Mouse (Mus musculus) left cerebral cortex, adult 11 months (tissue): ENCODE measurements around the gene Gm21060.
A peak's percentile ranks its signal among the peaks of the same experiment; 100 is the strongest.
"Not testable (repeated sequence)": the region's sequence is repeated elsewhere in the genome, so short reads cannot be mapped to it uniquely, and the experiment has no call there.

Experiments used
- DNase-seq: peaks from one replicate; pipeline ENCODE4 v3.0.0; 2022; ENCODE audit warnings: low spot score

Gm21060 gene

GRCm38 (mm10) chr19:61296969-61297368, at the start of gene Gm21060:
Gm21060 (minus strand) TSS chr19:61297069.
- no peak for DNase-seq

GRCm38 (mm10) chr19:61320844-61321243, 24.0 kb upstream of the Gm21060 start:
- not testable (repeated sequence) for DNase-seq

- not testable (repeated sequence) for DNase-seq
Observed at GRCm38 (mm10) chr19:61313185-61313584, 16.3 kb upstream of the Gm21060 start.

GRCm38 (mm10) chr19:61312400-61312799, 15.5 kb upstream of the Gm21060 start:
- not testable (repeated sequence) for DNase-seq

- DNase-seq = not testable (repeated sequence)
Observed at GRCm38 (mm10) chr19:61308083-61308482, 11.2 kb upstream of the Gm21060 start.

GRCm38 (mm10) chr19:61285033-61285432, 11.8 kb downstream of the Gm21060 start:
- not testable (repeated sequence) for DNase-seq

- DNase-seq = no peak
Observed at GRCm38 (mm10) chr19:61283581-61283980, 13.3 kb downstream of the Gm21060 start.

- DNase-seq = no peak
Observed at GRCm38 (mm10) chr19:61275446-61275845, 21.4 kb downstream of the Gm21060 start.

- DNase-seq = not testable (repeated sequence)
Observed at GRCm38 (mm10) chr19:61269141-61269540, 27.7 kb downstream of the Gm21060 start.

GRCm38 (mm10) chr19:61267141-61267540, 29.7 kb downstream of the Gm21060 start:
- DNase-seq = no peak

- no peak for DNase-seq
Observed at GRCm38 (mm10) chr19:61266651-61267050, 30.2 kb downstream of the Gm21060 start.

GRCm38 (mm10) chr19:61266246-61266615, 30.6 kb downstream of the Gm21060 start:
- no peak for DNase-seq

GRCm38 (mm10) chr19:61265349-61266245, 31.3 kb downstream of the Gm21060 start:
- peak; percentile 60 for DNase-seq

GRCm38 (mm10) chr19:61264933-61265332, 31.9 kb downstream of the Gm21060 start:
- DNase-seq = no peak

GRCm38 (mm10) chr19:61264227-61264626, 32.6 kb downstream of the Gm21060 start:
- DNase-seq = no peak

GRCm38 (mm10) chr19:61261241-61261640, 35.6 kb downstream of the Gm21060 start:
- DNase-seq = no peak

- no peak for DNase-seq
Observed at GRCm38 (mm10) chr19:61257733-61258132, 39.1 kb downstream of the Gm21060 start.

- no peak for DNase-seq
Observed at GRCm38 (mm10) chr19:61256166-61256887, 40.5 kb downstream of the Gm21060 start.

- DNase-seq = not testable (repeated sequence)
Observed at GRCm38 (mm10) chr19:61247334-61247733, 49.5 kb downstream of the Gm21060 start.
